Comparison of ENCODE assay signal across 8 mouse cellular contexts in genomic region chr15:103085831-103086671, GRCm38 (mm10).
DNase-seq lines count a peak whose midpoint lies in the region; ATAC-seq and TF ChIP-seq lines count a peak whose summit lies in the region.

No protein-coding gene starts in this region.

- H3K36me3 ChIP-seq in lung, embryonic 15.5 days = no peaks in the 10 kb centered on the region
- H3K36me3 ChIP-seq in embryonic facial prominence, embryonic 11.5 days (replicated peaks; ENCODE audit: control insufficient read depth, insufficient read depth, low read depth, low read length) = no peaks in the 10 kb centered on the region
- H3K36me3 ChIP-seq in hindbrain, embryonic 10.5 days = no peaks in the 10 kb centered on the region
- no peaks in the 10 kb centered on the region for H3K36me3 ChIP-seq in limb, embryonic 14.5 days (ENCODE audit: control insufficient read depth, insufficient read depth, low read length)
- H3K36me3 ChIP-seq in neural tube, embryonic 13.5 days = no peaks in the 10 kb centered on the region

- peak overlapping the region; percentile 49 for H3K4me2 ChIP-seq in lung, embryonic 15.5 days
- H3K4me2 ChIP-seq in embryonic facial prominence, embryonic 11.5 days (ENCODE audit: low read depth, low read length) = peak overlapping the region; percentile 28
- peak overlapping the region; percentile 61 for H3K4me2 ChIP-seq in limb, embryonic 14.5 days (replicated peaks; ENCODE audit: low read depth, low read length, severe bottlenecking)
- peak overlapping the region; percentile 76 for H3K4me2 ChIP-seq in neural tube, embryonic 13.5 days

- TF ChIP-seq POLR2A in limb, embryonic 14.5 days (IDR thresholded peaks at IDR 0.05; ENCODE audit: borderline replicate concordance, extremely low read depth, insufficient read depth, insufficient read length) = no peak

- no peak for DNase-seq in lung, adult 18-20 months
- peak; percentile 32 for DNase-seq in embryonic facial prominence, embryonic 11.5 days (ENCODE audit: low spot score)
- peak; percentile 52 for DNase-seq in hindbrain, embryonic 10.5 days (ENCODE audit: low spot score)
- peak; percentile 43 for DNase-seq in limb, embryonic 14.5 days (ENCODE audit: low spot score)
- DNase-seq in layer of hippocampus, postnatal 14 days (ENCODE audit: low spot score in 2 of 2) = no peak
- no peak for DNase-seq in yolk sac, embryonic 10.5 days (ENCODE audit: low spot score)

- H3K27ac ChIP-seq in lung, embryonic 15.5 days = no peak overlapping the region
- no peak overlapping the region for H3K27ac ChIP-seq in embryonic facial prominence, embryonic 11.5 days (replicated peaks; ENCODE audit: low read depth, low read length)
- H3K27ac ChIP-seq in hindbrain, embryonic 10.5 days = peak overlapping the region; percentile 47; the same call in 1 of the 2 replicates
- no peak overlapping the region for H3K27ac ChIP-seq in limb, embryonic 14.5 days (replicated peaks; ENCODE audit: low read depth, low read length)
- peak overlapping the region; percentile 92 for H3K27ac ChIP-seq in neural tube, embryonic 13.5 days (replicated peaks)

- no peak overlapping the region for H3K9ac ChIP-seq in lung, embryonic 15.5 days
- no peak overlapping the region for H3K9ac ChIP-seq in embryonic facial prominence, embryonic 11.5 days (replicated peaks; ENCODE audit: low read length)
- H3K9ac ChIP-seq in limb, embryonic 14.5 days (ENCODE audit: low read depth, low read length, severe bottlenecking) = peak overlapping the region; percentile 13; the same call in 1 of the 2 replicates
- peak overlapping the region; percentile 71 for H3K9ac ChIP-seq in neural tube, embryonic 13.5 days

- peak overlapping the region; percentile 15 for H3K4me3 ChIP-seq in lung, embryonic 15.5 days
- no peak overlapping the region for H3K4me3 ChIP-seq in embryonic facial prominence, embryonic 11.5 days (ENCODE audit: low read depth, low read length)
- H3K4me3 ChIP-seq in hindbrain, embryonic 10.5 days = peak overlapping the region; percentile 39
- H3K4me3 ChIP-seq in limb, embryonic 14.5 days (replicated peaks; ENCODE audit: low read length) = peak overlapping the region; percentile 29
- H3K4me3 ChIP-seq in neural tube, embryonic 13.5 days = peak overlapping the region; percentile 35

- no peaks in the 10 kb centered on the region for H3K9me3 ChIP-seq in lung, embryonic 15.5 days
- no peaks in the 10 kb centered on the region for H3K9me3 ChIP-seq in embryonic facial prominence, embryonic 11.5 days (replicated peaks; ENCODE audit: control insufficient read depth, low read length)
- no peaks in the 10 kb centered on the region for H3K9me3 ChIP-seq in hindbrain, embryonic 10.5 days
- no peaks in the 10 kb centered on the region for H3K9me3 ChIP-seq in limb, embryonic 14.5 days (ENCODE audit: control insufficient read depth, low read length)
- no peaks in the 10 kb centered on the region for H3K9me3 ChIP-seq in neural tube, embryonic 13.5 days

- no peak for ATAC-seq in lung, embryonic 15.5 days (ENCODE audit: borderline replicate concordance, extremely low read depth, low FRiP score, low TSS enrichment)
- no peak for ATAC-seq in embryonic facial prominence, embryonic 11.5 days (replicated peaks; ENCODE audit: insufficient number of reproducible peaks, low FRiP score, low TSS enrichment, low read depth)
- ATAC-seq in limb, embryonic 14.5 days (ENCODE audit: low FRiP score, low read depth) = peak; percentile 35; the same call in 1 of the 2 replicates
- ATAC-seq in neural tube, embryonic 13.5 days (ENCODE audit: low read depth) = peak; percentile 55

- peaks cover 94% of the 10 kb centered on the region for H3K27me3 ChIP-seq in lung, embryonic 15.5 days
- peaks cover 67% of the 10 kb centered on the region for H3K27me3 ChIP-seq in embryonic facial prominence, embryonic 11.5 days (ENCODE audit: control insufficient read depth, insufficient read depth, low read length)
- peaks cover 100% of the 10 kb centered on the region for H3K27me3 ChIP-seq in hindbrain, embryonic 10.5 days (ENCODE audit: insufficient read depth, poor library complexity, severe bottlenecking)
- H3K27me3 ChIP-seq in limb, embryonic 14.5 days (ENCODE audit: control insufficient read depth, insufficient read depth, low read length) = peaks cover 37% of the 10 kb centered on the region; the same call in 1 of the 2 replicates
- H3K27me3 ChIP-seq in neural tube, embryonic 13.5 days = peaks cover 11% of the 10 kb centered on the region; the same call in 1 of the 2 replicates

- peaks cover 19% of the 10 kb centered on the region for H3K4me1 ChIP-seq in lung, embryonic 15.5 days
- no peaks in the 10 kb centered on the region for H3K4me1 ChIP-seq in embryonic facial prominence, embryonic 11.5 days (ENCODE audit: control insufficient read depth, insufficient read depth, low read length)
- H3K4me1 ChIP-seq in hindbrain, embryonic 10.5 days (replicated peaks) = peaks cover 12% of the 10 kb centered on the region
- H3K4me1 ChIP-seq in limb, embryonic 14.5 days (ENCODE audit: control insufficient read depth, insufficient read depth, low read length) = peaks cover 31% of the 10 kb centered on the region
- H3K4me1 ChIP-seq in neural tube, embryonic 13.5 days (replicated peaks) = peaks cover 92% of the 10 kb centered on the region

- 1% methylated on average over 61 of the region's 61 CpGs for WGBS in lung, embryonic 15.5 days
- under 1% methylated on average over 56 of the region's 61 CpGs for WGBS in embryonic facial prominence, embryonic 11.5 days
- WGBS in hindbrain, embryonic 10.5 days = 2% methylated on average over 61 of the region's 61 CpGs
- WGBS in limb, embryonic 14.5 days = 3% methylated on average over 60 of the region's 61 CpGs
- 3% methylated on average over 61 of the region's 61 CpGs for WGBS in neural tube, embryonic 13.5 days

Comparison
In these comparisons a context has a peak if more than half of its experiments do, and no peak if none do; other contexts are left out.
1. ATAC-seq: peak in limb, embryonic 14.5 days (single experiment) and neural tube, embryonic 13.5 days (single experiment); none in lung, embryonic 15.5 days (single experiment) and embryonic facial prominence, embryonic 11.5 days (single experiment).
2. H3K27ac ChIP-seq: peak in hindbrain, embryonic 10.5 days (single experiment) and neural tube, embryonic 13.5 days (single experiment); none in lung, embryonic 15.5 days (single experiment), embryonic facial prominence, embryonic 11.5 days (single experiment) and limb, embryonic 14.5 days (single experiment).
3. H3K9ac ChIP-seq: peak in limb, embryonic 14.5 days (single experiment) and neural tube, embryonic 13.5 days (single experiment); none in lung, embryonic 15.5 days (single experiment) and embryonic facial prominence, embryonic 11.5 days (single experiment).
4. DNase-seq: peak in embryonic facial prominence, embryonic 11.5 days (single experiment), hindbrain, embryonic 10.5 days (single experiment) and limb, embryonic 14.5 days (single experiment); none in lung, adult 18-20 months (0 of 2), layer of hippocampus, postnatal 14 days (0 of 2) and yolk sac, embryonic 10.5 days (single experiment).
5. Peak in every context shown above with its lines, with median percentiles within 50 percentile points of each other: H3K4me2 ChIP-seq.